Mouse (Mus musculus) thymus, postnatal 4 days (tissue): Measurements from ENCODE around the gene Kif3b.
"Not testable (repeated sequence)": the region's sequence is repeated elsewhere in the genome, so short reads cannot be mapped to it uniquely, and the experiment has no call there.

ENCODE experiments used
- DNase-seq: peaks from one replicate; pipeline ENCODE4 v3.0.0; 2021

The Kif3b gene

GRCm38 (mm10) chr2:153290938-153291928 is at the start of gene Kif3b:
Gene Kif3b, plus strand, starts transcription at chr2:153291413.
- DNase-seq: peak; percentile 90

- no peak for DNase-seq
Measured at GRCm38 (mm10) chr2:153242156-153242555, 49.1 kb upstream of the Kif3b start.

DNA sequence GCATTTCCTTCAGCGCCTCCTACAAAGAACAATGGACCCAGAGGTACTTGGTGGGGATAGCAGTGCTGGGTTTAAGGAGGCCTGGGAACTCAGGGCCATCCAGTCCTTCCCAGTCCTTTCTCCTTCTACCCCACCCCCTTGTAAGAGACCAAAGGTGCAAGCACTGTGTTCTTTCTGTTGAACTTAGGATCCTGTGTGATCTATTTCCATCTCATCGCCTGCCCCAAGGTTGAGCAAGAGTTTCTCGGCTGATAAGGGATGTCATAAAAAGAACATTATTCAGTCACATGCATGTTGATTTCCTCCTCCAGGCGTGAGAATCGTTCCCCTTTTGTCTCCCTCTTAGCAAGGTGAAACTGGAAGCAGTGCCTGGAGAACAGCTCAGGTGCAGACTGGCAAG is 41.5 kb upstream of the Kif3b start:
- DNase-seq: no peak

GRCm38 (mm10) chr2:153256604-153257003 is 34.6 kb upstream of the Kif3b start:
- no peak for DNase-seq

DNA sequence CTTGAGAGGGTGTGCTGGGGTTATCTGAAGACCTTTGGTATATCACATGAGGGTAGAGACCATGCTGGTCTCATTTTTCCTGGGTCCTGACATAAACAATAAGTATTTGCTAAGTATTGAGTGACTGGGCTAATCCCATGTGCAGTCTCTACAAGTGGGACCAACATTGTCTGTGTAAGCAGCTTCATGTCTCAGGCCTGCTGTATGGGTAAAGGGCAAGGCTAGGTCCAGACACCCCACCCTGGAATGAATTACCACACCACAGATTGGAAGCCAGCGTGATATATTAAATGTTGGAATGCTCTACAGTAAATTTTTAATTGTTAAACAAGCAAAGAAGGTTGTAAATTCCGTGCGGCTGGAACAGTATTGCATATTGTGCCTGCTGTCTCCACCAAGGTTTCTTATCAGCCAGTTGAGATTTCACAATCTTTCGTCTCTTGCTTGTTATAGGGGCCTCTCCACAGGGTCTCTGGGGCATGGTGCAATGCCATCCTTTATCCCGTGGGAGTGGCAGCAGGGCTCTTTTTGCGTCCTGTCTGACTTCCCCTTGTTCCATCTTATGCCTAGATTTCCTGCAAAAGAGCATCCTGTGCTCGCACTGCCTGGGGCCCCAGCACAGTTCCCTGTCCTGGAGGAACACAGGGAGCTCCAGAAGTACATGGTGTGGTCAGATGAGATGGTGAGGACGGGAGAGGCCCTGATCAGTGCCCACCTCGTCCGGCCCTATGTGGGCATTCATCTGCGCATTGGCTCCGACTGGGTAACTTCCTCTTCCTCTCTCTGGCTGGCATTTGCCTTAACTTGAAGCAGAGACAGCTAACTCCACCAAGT is 32.0 kb upstream of the Kif3b start:
- no peak for DNase-seq

DNA sequence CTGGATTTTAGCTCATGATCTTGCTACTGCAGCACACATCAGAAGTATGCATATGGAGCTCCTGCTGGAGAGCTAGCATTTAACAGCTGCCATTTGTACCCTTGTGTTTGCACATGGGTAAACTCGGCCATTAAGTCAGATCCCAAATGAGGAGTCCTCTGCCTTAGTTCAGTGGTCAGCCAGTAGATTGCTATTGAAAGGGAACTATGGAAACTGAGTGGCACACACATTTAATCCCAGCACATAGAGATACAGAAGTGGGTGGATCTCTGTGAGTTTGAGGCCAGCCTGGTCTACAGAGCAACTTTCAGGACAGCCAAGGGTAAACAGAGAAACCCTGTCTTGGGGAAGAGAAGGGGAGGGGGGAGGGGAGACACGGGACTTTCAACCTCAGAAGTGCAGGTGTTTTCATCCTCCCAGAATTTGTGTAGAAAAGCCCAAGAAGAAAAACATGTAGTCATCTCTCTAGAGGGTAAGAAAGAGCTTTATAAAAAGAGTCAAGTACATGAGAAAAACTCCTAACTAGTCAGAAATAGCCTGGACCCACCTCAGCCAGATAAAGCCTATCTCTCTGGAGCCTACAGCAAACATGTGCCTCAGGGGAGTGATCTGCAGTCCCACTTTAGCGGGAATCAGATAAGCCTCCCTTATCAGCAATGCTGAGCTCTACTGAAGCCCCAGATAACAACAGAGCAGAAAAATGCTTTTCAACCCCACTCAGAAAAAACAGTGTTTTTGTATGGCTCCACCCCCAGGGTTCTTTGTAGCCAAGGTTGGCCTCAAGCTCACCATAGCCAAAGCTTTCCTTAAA is 31.1 kb upstream of the Kif3b start:
- DNase-seq: no peak

GRCm38 (mm10) chr2:153263053-153263452 is 28.2 kb upstream of the Kif3b start:
- peak; percentile 66 for DNase-seq

GRCm38 (mm10) chr2:153267331-153267730 is 23.9 kb upstream of the Kif3b start:
- DNase-seq: no peak

GRCm38 (mm10) chr2:153270231-153270915 is 20.8 kb upstream of the Kif3b start:
- DNase-seq: not testable (repeated sequence)

- DNase-seq: peak; percentile 60
Measured at GRCm38 (mm10) chr2:153274200-153274918, 16.9 kb upstream of the Kif3b start.

DNA sequence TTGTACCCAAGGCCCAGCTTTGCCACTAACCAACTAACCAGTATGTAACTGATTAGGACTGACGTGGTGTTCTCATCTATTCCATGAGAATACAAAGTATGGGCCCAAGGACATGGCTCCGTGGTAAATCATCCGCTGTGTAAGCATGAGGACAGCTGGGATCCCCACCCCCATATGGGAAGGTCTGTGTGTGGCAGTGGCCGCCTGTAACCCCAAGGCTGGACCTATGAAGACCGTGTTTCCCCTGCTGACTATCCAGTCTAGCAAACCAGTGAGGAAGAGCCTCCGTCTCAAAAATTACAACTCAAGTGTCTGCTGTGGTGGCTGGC is 16.3 kb upstream of the Kif3b start:
- peak; percentile 10 for DNase-seq

GRCm38 (mm10) chr2:153275577-153275976 is 15.6 kb upstream of the Kif3b start:
- DNase-seq: not testable (repeated sequence)

- DNase-seq: no peak
Measured at GRCm38 (mm10) chr2:153276440-153276839, 14.8 kb upstream of the Kif3b start.

- not testable (repeated sequence) for DNase-seq
Measured at GRCm38 (mm10) chr2:153276846-153277245, 14.4 kb upstream of the Kif3b start.

DNA sequence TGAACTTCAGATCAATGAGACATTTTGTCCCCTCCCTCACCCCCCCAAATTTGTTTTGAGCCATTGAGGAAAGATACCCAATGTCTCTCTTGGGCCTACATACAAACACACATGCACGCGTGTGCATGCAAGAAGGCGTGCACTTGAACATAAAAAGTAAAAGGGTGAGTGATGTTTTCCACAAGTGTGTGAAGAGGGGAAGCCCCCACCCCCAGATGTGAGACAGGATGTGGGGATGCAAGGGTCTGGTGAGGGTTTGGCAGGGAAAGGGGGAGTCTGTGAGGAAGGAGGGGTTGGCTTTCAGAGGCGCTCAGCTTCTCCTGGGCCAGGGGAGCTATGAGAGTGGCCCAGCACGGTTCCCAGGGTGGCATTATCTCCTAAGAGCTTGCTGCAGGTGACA is 12.9 kb upstream of the Kif3b start:
- peak; percentile 65 for DNase-seq

- no peak for DNase-seq
Measured at GRCm38 (mm10) chr2:153283919-153284318, 7.3 kb upstream of the Kif3b start.

DNA sequence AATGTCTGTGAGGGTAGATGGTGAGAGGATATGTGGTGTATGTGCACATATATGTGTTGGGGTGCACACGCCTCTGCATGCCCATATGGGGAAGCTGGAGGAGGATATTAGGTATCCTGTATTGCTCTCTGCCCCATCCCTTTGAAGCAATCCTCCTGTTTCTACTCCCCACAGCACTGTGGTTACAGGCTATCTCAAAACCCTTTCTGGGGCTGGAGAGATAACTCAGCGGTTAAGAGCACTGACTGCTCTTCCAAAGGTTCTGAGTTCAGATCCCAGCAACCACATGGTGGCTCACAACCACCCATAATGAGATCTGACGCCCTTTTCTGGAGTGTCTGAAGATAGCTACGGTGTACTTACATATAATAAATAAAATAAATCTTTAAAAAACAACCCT is 4.7 kb upstream of the Kif3b start:
- DNase-seq: no peak

- no peak for DNase-seq
Measured at GRCm38 (mm10) chr2:153287835-153288234, 3.4 kb upstream of the Kif3b start.

GRCm38 (mm10) chr2:153292305-153292861 is 1.2 kb downstream of the Kif3b start:
- no peak for DNase-seq

DNA sequence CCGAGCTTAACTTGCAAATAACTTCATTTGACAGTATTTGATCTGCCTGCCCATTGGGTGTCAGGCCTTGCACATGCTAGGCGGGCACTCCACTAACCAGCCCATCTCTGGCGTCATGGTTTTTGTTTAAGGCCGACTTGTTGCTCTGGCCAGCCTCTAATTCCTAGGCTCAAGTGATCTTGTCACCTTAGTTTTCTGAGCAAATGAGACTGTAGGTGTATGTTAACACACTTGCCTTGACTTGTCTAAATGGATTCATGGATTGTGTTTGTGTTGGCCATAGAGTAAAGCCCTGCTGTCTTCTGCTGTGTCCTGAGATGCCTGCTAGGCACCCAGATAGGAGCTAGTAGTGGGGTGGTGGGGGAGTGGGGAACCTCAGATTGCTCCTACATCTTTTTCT is 4.0 kb downstream of the Kif3b start:
- DNase-seq: no peak

DNA sequence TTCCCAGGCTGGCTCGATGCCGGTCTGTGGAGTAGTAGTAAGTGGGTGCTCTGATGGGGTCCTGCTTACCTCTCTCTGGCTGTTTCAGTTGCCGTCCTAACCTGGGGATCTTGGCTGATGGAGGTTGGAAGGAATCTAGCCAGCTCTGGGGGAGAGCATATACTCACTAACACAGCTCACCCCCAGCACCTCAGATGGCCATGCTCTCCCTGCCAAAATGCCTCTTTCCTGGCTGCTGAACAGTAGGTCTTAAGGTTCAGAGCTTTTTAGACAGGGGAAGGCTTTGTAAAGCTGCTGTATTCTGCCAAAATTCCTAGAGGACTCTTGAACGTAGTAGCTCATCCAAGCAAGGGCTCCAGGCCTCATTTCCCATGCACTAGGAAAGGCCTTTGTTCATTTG is 6.6 kb downstream of the Kif3b start:
- DNase-seq: no peak
